Mouse (Mus musculus): Measurements from ENCODE around the gene Olfr1331. TPM values are rescaled to one million over a fixed set of nuclear protein-coding genes. Genes with fewer than 3 reads are reported as not detected.

The Olfr1331 gene
- polyA plus RNA-seq, 1 experiment from 2014 or later, result not detected

Other genes with a start within 250 kb of the Olfr1331 start
- 1.0 and 1.2 TPM in 2 replicates for gene Cfap57, start 243.9 kb upstream of the Olfr1331 start, polyA plus RNA-seq (2014; fragmentation: Nextera tagmentation; extraction: Ambion mirVana)
- 183 and 197 TPM in 2 replicates for gene Ebna1bp2, start 243.8 kb upstream of the Olfr1331 start, polyA plus RNA-seq (2014; fragmentation: Nextera tagmentation; extraction: Ambion mirVana)
- not detected in 2 replicates for gene Olfr62, start 205.7 kb upstream of the Olfr1331 start, polyA plus RNA-seq (2014; fragmentation: Nextera tagmentation; extraction: Ambion mirVana)
- gene Olfr1342, start 171.9 kb upstream of the Olfr1331 start, polyA plus RNA-seq (2014; fragmentation: Nextera tagmentation; extraction: Ambion mirVana), result not detected in 2 replicates
- not detected in 2 replicates for gene Olfr1341, start 161.1 kb upstream of the Olfr1331 start, polyA plus RNA-seq (2014; fragmentation: Nextera tagmentation; extraction: Ambion mirVana)
- gene Olfr1340, start 144.5 kb upstream of the Olfr1331 start, polyA plus RNA-seq (2014; fragmentation: Nextera tagmentation; extraction: Ambion mirVana), result not detected in 2 replicates
- not detected in 2 replicates for gene Olfr1339, start 132.5 kb upstream of the Olfr1331 start, polyA plus RNA-seq (2014; fragmentation: Nextera tagmentation; extraction: Ambion mirVana)
- not detected in 2 replicates for gene Olfr1338, start 105.9 kb upstream of the Olfr1331 start, polyA plus RNA-seq (2014; fragmentation: Nextera tagmentation; extraction: Ambion mirVana)
- gene Olfr1337, start 82.1 kb upstream of the Olfr1331 start, polyA plus RNA-seq (2014; fragmentation: Nextera tagmentation; extraction: Ambion mirVana), result not detected in 2 replicates
- gene Olfr1335, start 54.7 kb upstream of the Olfr1331 start, polyA plus RNA-seq (2014; fragmentation: Nextera tagmentation; extraction: Ambion mirVana), result not detected in 2 replicates
- gene Olfr1333, start 28.4 kb upstream of the Olfr1331 start, polyA plus RNA-seq (2014; fragmentation: Nextera tagmentation; extraction: Ambion mirVana), result not detected in 2 replicates
- not detected in 2 replicates for gene Olfr1330, start 23.9 kb downstream of the Olfr1331 start, polyA plus RNA-seq (2014; fragmentation: Nextera tagmentation; extraction: Ambion mirVana)
- gene Olfr1329, start 52.8 kb downstream of the Olfr1331 start, polyA plus RNA-seq (2014; fragmentation: Nextera tagmentation; extraction: Ambion mirVana), result not detected in 2 replicates
- gene Olfr1328, start 74.0 kb downstream of the Olfr1331 start, polyA plus RNA-seq (2014; fragmentation: Nextera tagmentation; extraction: Ambion mirVana), result not detected in 2 replicates
- not detected in 2 replicates for gene Lao1, start 96.9 kb downstream of the Olfr1331 start, polyA plus RNA-seq (2014; fragmentation: Nextera tagmentation; extraction: Ambion mirVana)
- 152 and 158 TPM in 2 replicates for gene Slc2a1, start 244.1 kb downstream of the Olfr1331 start, polyA plus RNA-seq (2014; fragmentation: Nextera tagmentation; extraction: Ambion mirVana)